Comparison of ENCODE assay signal across 9 mouse cellular contexts in genomic region chr16:91522479-91523309, GRCm38 (mm10). TPM values are rescaled to one million over a fixed set of nuclear protein-coding genes. Genes with fewer than 3 reads are reported as not detected.
A peak's percentile ranks its signal among the peaks of the same experiment; 100 is the strongest.
DNase-seq lines count a peak whose midpoint lies in the region; ATAC-seq lines count a peak whose summit lies in the region.
"Had no signal": no experiment of that assay in that cellular context is flagged by ENCODE, and none has a peak within 500 bp of the region (broad histone marks: within the 10 kb centered on the region; RNA-seq: fewer than 3 reads in every experiment).

No protein-coding gene starts in this region.

- peaks cover 4% of the 10 kb centered on the region; the same call in 1 of the 2 replicates for H3K4me1 ChIP-seq in limb, embryonic 15.5 days
- H3K4me1 ChIP-seq in limb, embryonic 10.5 days = peaks cover 7% of the 10 kb centered on the region
- H3K4me1 ChIP-seq in liver, embryonic 15.5 days (replicated peaks) = peaks cover 37% of the 10 kb centered on the region
- H3K4me1 ChIP-seq in midbrain, embryonic 13.5 days (replicated peaks) = no peaks in the 10 kb centered on the region
- H3K4me1 ChIP-seq: midbrain, embryonic 12.5 days had no signal

- H3K4me3 ChIP-seq in limb, embryonic 15.5 days = no peak overlapping the region
- no peak overlapping the region for H3K4me3 ChIP-seq in limb, embryonic 10.5 days
- no peak overlapping the region for H3K4me3 ChIP-seq in liver, embryonic 15.5 days (replicated peaks)
- H3K4me3 ChIP-seq in midbrain, embryonic 13.5 days (replicated peaks) = no peak overlapping the region
- H3K4me3 ChIP-seq: midbrain, embryonic 12.5 days had no signal

- DNase-seq in limb, embryonic 10.5 days (ENCODE audit: low spot score) = no peak
- DNase-seq in adrenal gland, adult 2 months = peak; percentile 87
- peak; percentile 35 to 50 for DNase-seq in spleen, postnatal 14 days (ENCODE audit: low spot score in 2 of 2)
- DNase-seq in ovary, postnatal 14 days (ENCODE audit: low spot score) = no peak
- no peak for DNase-seq in left cerebral cortex, postnatal 4 days

- no peaks in the 10 kb centered on the region for H3K9me3 ChIP-seq in limb, embryonic 15.5 days
- H3K9me3 ChIP-seq in limb, embryonic 10.5 days (replicated peaks) = no peaks in the 10 kb centered on the region
- no peaks in the 10 kb centered on the region for H3K9me3 ChIP-seq in liver, embryonic 15.5 days (replicated peaks)
- no peaks in the 10 kb centered on the region for H3K9me3 ChIP-seq in midbrain, embryonic 13.5 days
- H3K9me3 ChIP-seq: midbrain, embryonic 12.5 days had no signal

- H3K9ac ChIP-seq in limb, embryonic 15.5 days = no peak overlapping the region
- H3K9ac ChIP-seq in liver, embryonic 15.5 days = no peak overlapping the region
- no peak overlapping the region for H3K9ac ChIP-seq in midbrain, embryonic 13.5 days (replicated peaks)
- H3K9ac ChIP-seq: midbrain, embryonic 12.5 days had no signal

- no peak overlapping the region; the same call in 1 of the 2 replicates for H3K27ac ChIP-seq in limb, embryonic 15.5 days
- H3K27ac ChIP-seq in limb, embryonic 10.5 days = no peak overlapping the region
- peak overlapping the region; percentile 74 for H3K27ac ChIP-seq in liver, embryonic 15.5 days (replicated peaks)
- H3K27ac ChIP-seq in midbrain, embryonic 13.5 days = no peak overlapping the region
- H3K27ac ChIP-seq: midbrain, embryonic 12.5 days had no signal

- H3K4me2 ChIP-seq in limb, embryonic 15.5 days = no peak overlapping the region
- peak overlapping the region; percentile 32; the same call in 1 of the 2 replicates for H3K4me2 ChIP-seq in liver, embryonic 15.5 days
- no peak overlapping the region for H3K4me2 ChIP-seq in midbrain, embryonic 13.5 days (replicated peaks)
- H3K4me2 ChIP-seq: midbrain, embryonic 12.5 days had no signal

- H3K27me3 ChIP-seq in limb, embryonic 15.5 days = no peaks in the 10 kb centered on the region
- H3K27me3 ChIP-seq in limb, embryonic 10.5 days (ENCODE audit: low read depth, poor library complexity, severe bottlenecking) = no peaks in the 10 kb centered on the region
- H3K27me3 ChIP-seq in liver, embryonic 15.5 days = peaks cover 33% of the 10 kb centered on the region
- H3K27me3 ChIP-seq in midbrain, embryonic 13.5 days = no peaks in the 10 kb centered on the region
- H3K27me3 ChIP-seq: midbrain, embryonic 12.5 days had no signal

- 0 out of 2 replicates have a peak, but pooled peaks have one; percentile 36 for ATAC-seq in limb, embryonic 15.5 days (ENCODE audit: insufficient number of reproducible peaks, low FRiP score, low TSS enrichment, low read depth)
- ATAC-seq in liver, embryonic 15.5 days (ENCODE audit: insufficient read depth) = peak; percentile 73
- ATAC-seq in midbrain, embryonic 13.5 days = no peak

- 74% methylated on average over 18 of the region's 18 CpGs for WGBS in limb, embryonic 15.5 days
- 84% methylated on average over 18 of the region's 18 CpGs for WGBS in limb, embryonic 10.5 days
- 18% methylated on average over 18 of the region's 18 CpGs for WGBS in liver, embryonic 15.5 days (ENCODE audit: insufficient replicate concordance)
- WGBS in midbrain, embryonic 13.5 days = 64% methylated on average over 18 of the region's 18 CpGs

- no peaks in the 10 kb centered on the region for H3K36me3 ChIP-seq in limb, embryonic 15.5 days
- no peaks in the 10 kb centered on the region for H3K36me3 ChIP-seq in limb, embryonic 10.5 days
- no peaks in the 10 kb centered on the region for H3K36me3 ChIP-seq in liver, embryonic 15.5 days (replicated peaks)
- H3K36me3 ChIP-seq in midbrain, embryonic 13.5 days = no peaks in the 10 kb centered on the region
- H3K36me3 ChIP-seq: midbrain, embryonic 12.5 days had no signal

- intact Hi-C loops in left cerebral cortex, postnatal 4 days (cut with DNase I) = no loop called here

RNA-seq across cellular contexts. Expression of gene Ifngr2, which starts 24.2 kb away (rescaled TPM):
- polyA plus RNA-seq in limb, embryonic 15.5 days (2015; fragmentation: Nextera tagmentation; extraction: Ambion mirVana) = 56.6 and 67.3 TPM in 2 replicates
- polyA plus RNA-seq in limb, embryonic 10.5 days (2016; fragmentation: Nextera tagmentation; extraction: Ambion mirVana) = 24.1 and 32.9 TPM in 2 replicates
- total RNA-seq in adrenal gland, adult 2 months (2021) = 10 to 100 TPM; 19.9 to 34.0 TPM
- polyA plus RNA-seq in adrenal gland, adult 2 months (2012; rRNA removed) = 25.1 and 39.2 TPM in 2 replicates
- polyA plus RNA-seq in liver, embryonic 15.5 days (2015; fragmentation: Nextera tagmentation; extraction: Ambion mirVana) = 16.1 and 17.1 TPM in 2 replicates
- polyA plus RNA-seq in midbrain, embryonic 13.5 days (2015; fragmentation: Nextera tagmentation; extraction: Ambion mirVana) = 57.6 and 63.5 TPM in 2 replicates
- total RNA-seq in left cerebral cortex, postnatal 4 days (2021) = 10 to 100 TPM; 88.8 to 89.4 TPM

RNA-seq across cellular contexts. Expression of gene Ifnar1, which starts 37.7 kb away (rescaled TPM):
- 54.2 and 55.0 TPM in 2 replicates for polyA plus RNA-seq in limb, embryonic 15.5 days (2015; fragmentation: Nextera tagmentation; extraction: Ambion mirVana)
- 53.8 and 61.4 TPM in 2 replicates for polyA plus RNA-seq in limb, embryonic 10.5 days (2016; fragmentation: Nextera tagmentation; extraction: Ambion mirVana)
- 10 to 100 TPM; 66.1 to 71.3 TPM for total RNA-seq in adrenal gland, adult 2 months (2021)
- polyA plus RNA-seq in adrenal gland, adult 2 months (2012; rRNA removed) = 10.9 and 11.3 TPM in 2 replicates
- 19.4 and 21.6 TPM in 2 replicates for polyA plus RNA-seq in liver, embryonic 15.5 days (2015; fragmentation: Nextera tagmentation; extraction: Ambion mirVana)
- polyA plus RNA-seq in midbrain, embryonic 13.5 days (2015; fragmentation: Nextera tagmentation; extraction: Ambion mirVana) = 54.7 and 55.2 TPM in 2 replicates
- 10 to 100 TPM; 83.8 to 92.7 TPM for total RNA-seq in left cerebral cortex, postnatal 4 days (2021)

Comparison
In these comparisons a context has a peak if more than half of its experiments do, and no peak if none do; other contexts are left out.
1. DNase-seq: peak in adrenal gland, adult 2 months (single experiment) and spleen, postnatal 14 days (2 of 2); none in limb, embryonic 10.5 days (single experiment), ovary, postnatal 14 days (single experiment) and left cerebral cortex, postnatal 4 days (single experiment).